Mouse (Mus musculus) limb, embryonic 10.5 days (tissue): Measurements from ENCODE around the gene Abcb4. TPM values are rescaled to one million over a fixed set of nuclear protein-coding genes. Genes with fewer than 3 reads are reported as not detected.

Source experiments
- DNase-seq: peaks from one replicate; pipeline ENCODE4 v3.0.0-alpha.2; 2017; ENCODE audit warnings: low spot score
- H3K27ac ChIP-seq: fragments of 300-500 bp; sonication (generic); 2 replicates; pipeline ENCODE4 v1.5.1; 2016; ENCODE audit warnings: mild to moderate bottlenecking
- H3K27me3 ChIP-seq: fragments of 300-500 bp; sonication (generic); 2 replicates; pipeline ENCODE4 v1.6.1; 2016; ENCODE audit warnings: low read depth, mild to moderate bottlenecking; ENCODE audit not compliant: poor library complexity, severe bottlenecking
- H3K36me3 ChIP-seq: fragments of 300-500 bp; sonication (generic); 2 replicates; pipeline ENCODE4 v1.6.1; 2016; ENCODE audit warnings: mild to moderate bottlenecking, moderate library complexity
- H3K4me1 ChIP-seq: fragments of 300-500 bp; sonication (generic); 2 replicates; pipeline ENCODE4 v1.6.1; 2016
- H3K4me3 ChIP-seq: fragments of 300-500 bp; sonication (generic); 2 replicates; pipeline ENCODE4 v1.5.1; 2016; ENCODE audit warnings: mild to moderate bottlenecking, moderate library complexity
- H3K9me3 ChIP-seq: fragments of 300-500 bp; sonication (generic); replicated peaks from 2 replicates; pipeline ENCODE4 v1.6.1; 2016; ENCODE audit warnings: mild to moderate bottlenecking
- WGBS: fragments of 180-500 bp; shearing (Covaris S2); methylation state at CpG from one replicate; pipeline ENCODE4 v1.1.7; 2016; 5-methylcytosine and 5-hydroxymethylcytosine counted together
- polyA plus RNA-seq: library from polyadenylated mRNA; unstranded; fragments of >200 nt; fragmentation: Nextera tagmentation; extraction: Ambion mirVana; gene quantifications from 2 replicates; pipeline ENCODE4 v1.2.1, GENCODE M21; 2016

Gene Abcb4
- polyA plus RNA-seq, 1 experiment from 2014 or later = 0.19 TPM

- no peak overlapping the region for H3K4me3 ChIP-seq
- WGBS = 87% methylated on average over 2 of the region's 2 CpGs
- no peaks in the 10 kb centered on the region for H3K4me1 ChIP-seq
- no peaks in the 10 kb centered on the region for H3K27me3 ChIP-seq
- no peaks in the 10 kb centered on the region for H3K9me3 ChIP-seq
- DNase-seq = no peak
- H3K36me3 ChIP-seq = no peaks in the 10 kb centered on the region
- no peak overlapping the region for H3K27ac ChIP-seq
Measured at GRCm38 (mm10) chr5:8885837-8886236, 7.7 kb upstream of the Abcb4 start.

DNA sequence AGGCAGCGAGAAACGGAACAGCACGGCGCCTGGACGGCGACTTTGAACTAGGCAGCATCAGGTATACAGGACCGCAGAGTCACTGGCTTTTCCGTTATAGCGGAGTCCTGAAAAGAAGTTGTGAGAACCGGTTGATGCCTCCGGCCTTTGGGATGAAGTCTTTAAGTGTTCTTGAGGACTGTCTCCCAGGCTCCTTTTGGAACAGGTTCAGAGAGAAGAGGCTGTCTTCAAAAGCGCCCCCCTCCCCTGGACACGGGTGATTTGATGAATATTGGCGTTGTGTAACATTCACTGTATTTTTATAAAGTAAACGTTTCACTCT, 548 bp downstream of the Abcb4 start:
- Histone ChIP-seq H3K27ac (0 out of 2 replicates have a peak overlapping the region, but pooled peaks have one; percentile 67), H3K9me3 (no peaks in the 10 kb centered on the region), H3K27me3 (peaks cover 44% of the 10 kb centered on the region), H3K36me3 (no peaks in the 10 kb centered on the region), H3K4me1 (peaks cover 12% of the 10 kb centered on the region), H3K4me3 (peak overlapping the region; percentile 73)
- DNase-seq = no peak
- 11% methylated on average over 15 of the region's 15 CpGs for WGBS

DNA sequence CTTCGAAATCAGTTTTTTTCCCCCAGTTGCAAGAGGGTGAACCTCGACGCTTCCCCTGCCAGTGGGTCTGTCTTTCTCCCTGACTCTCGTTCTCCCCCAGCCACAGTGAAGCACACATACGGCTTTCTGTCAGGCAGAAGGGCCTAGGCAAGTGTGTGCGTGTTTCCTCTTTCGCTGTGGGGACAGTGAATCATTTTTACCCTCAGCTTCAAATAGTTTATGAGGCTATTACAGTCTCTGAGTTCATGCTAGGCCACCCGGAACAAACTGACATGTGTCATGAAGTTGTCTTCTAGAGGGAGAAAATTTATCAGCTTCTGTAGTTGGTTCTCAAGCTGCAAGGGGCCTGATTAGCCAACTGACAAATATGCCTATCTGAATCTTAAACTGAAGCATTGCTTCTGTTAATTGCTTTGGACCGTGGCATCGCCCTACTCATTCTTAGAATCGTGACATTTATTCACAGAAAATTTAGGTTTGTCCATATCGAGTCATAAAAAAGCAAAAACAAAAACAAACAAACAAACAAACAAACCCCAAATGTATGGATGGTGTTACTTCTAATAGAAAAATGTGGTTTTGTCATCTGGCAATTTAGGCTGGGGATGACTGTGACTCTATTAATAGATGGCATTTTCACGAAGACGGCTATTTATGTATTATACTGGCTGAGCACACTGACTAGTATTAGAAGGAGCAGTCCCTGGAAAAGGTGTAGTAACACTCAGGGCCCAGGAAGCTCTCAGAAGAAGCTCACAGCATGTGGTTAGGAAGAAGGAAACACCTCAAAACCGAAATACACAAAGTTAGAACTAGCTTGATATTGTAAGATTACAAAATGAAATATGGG, 1.3 kb downstream of the Abcb4 start:
- Histone ChIP-seq H3K27ac (no peak overlapping the region), H3K36me3 (no peaks in the 10 kb centered on the region), H3K27me3 (peaks cover 44% of the 10 kb centered on the region), H3K9me3 (no peaks in the 10 kb centered on the region), H3K4me3 (no peak overlapping the region), H3K4me1 (peaks cover 12% of the 10 kb centered on the region)
- 72% methylated on average over 15 of the region's 15 CpGs for WGBS
- no peak for DNase-seq

- H3K36me3 ChIP-seq = no peaks in the 10 kb centered on the region
- WGBS = 91% methylated on average over 1 of the region's 1 CpGs
- no peaks in the 10 kb centered on the region for H3K9me3 ChIP-seq
- H3K4me3 ChIP-seq = no peak overlapping the region
- DNase-seq = no peak
- no peak overlapping the region for H3K27ac ChIP-seq
- H3K27me3 ChIP-seq = peaks cover 44% of the 10 kb centered on the region
- H3K4me1 ChIP-seq = peaks cover 12% of the 10 kb centered on the region
Measured at GRCm38 (mm10) chr5:8896198-8896597, 2.7 kb downstream of the Abcb4 start.

DNA sequence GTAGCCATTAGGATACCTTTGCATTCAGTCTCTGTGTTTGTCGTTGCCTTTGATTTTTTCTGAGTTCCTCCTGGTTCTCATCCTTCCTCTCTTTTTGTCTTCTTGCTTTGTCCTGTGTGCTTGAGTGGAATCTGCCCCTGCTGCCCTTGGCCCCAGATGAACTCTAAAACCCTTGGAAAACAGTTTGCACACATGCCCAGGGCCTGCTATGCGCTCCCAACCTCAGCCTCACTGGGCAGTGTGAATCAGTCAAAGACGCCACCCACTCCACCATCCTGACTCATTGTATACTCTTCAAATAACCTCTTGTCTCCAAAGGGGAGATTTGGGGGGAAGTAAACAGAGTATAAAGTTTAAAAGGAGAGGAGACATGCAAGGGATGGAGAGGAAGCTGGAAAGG, 4.7 kb downstream of the Abcb4 start:
- 77% methylated on average over 3 of the region's 3 CpGs for WGBS
- H3K4me3 ChIP-seq = no peak overlapping the region
- DNase-seq = no peak
- H3K27me3 ChIP-seq = peaks cover 26% of the 10 kb centered on the region
- H3K36me3 ChIP-seq = no peaks in the 10 kb centered on the region
- peaks cover 9% of the 10 kb centered on the region for H3K4me1 ChIP-seq
- no peaks in the 10 kb centered on the region for H3K9me3 ChIP-seq
- H3K27ac ChIP-seq = no peak overlapping the region

- no peaks in the 10 kb centered on the region for H3K36me3 ChIP-seq
- H3K9me3 ChIP-seq = no peaks in the 10 kb centered on the region
- no peaks in the 10 kb centered on the region for H3K27me3 ChIP-seq
- no peak overlapping the region for H3K27ac ChIP-seq
- 87% methylated on average over 1 of the region's 1 CpGs for WGBS
- DNase-seq = no peak
- H3K4me3 ChIP-seq = no peak overlapping the region
- H3K4me1 ChIP-seq = no peaks in the 10 kb centered on the region
Measured at GRCm38 (mm10) chr5:8901001-8901400, 7.5 kb downstream of the Abcb4 start.

DNA sequence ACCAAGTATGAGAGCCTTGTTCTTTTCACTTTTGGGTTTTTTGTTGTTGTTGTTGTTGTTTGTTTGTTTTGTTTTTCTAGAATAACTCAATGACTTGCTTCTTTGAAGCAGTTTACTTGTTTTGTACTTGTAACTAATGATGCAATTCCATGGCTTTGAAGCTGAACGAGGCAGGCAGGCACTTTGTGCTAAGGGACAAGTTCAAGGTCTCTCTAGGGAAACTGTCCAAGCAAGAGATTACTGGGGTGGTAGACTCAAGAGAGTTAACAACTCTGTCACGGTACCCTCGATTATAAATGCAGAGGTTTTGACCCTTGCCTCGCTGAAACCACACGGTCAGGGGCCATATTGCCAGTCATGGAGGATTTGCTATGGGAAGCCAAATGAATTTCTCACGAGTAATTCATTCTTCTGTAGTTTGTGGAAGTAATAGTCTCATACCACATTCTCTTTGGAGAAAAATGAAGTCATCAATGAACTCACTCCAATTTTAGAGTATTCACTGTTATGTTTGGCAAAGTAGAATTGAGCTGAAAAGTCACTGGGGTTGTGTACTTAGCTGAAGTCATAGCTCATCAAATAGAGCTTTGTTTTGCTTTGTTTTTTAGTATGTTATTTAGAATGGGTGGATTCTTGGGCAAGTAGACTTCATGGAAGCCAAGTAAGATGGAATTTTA, 8.8 kb downstream of the Abcb4 start:
- H3K36me3 ChIP-seq = no peaks in the 10 kb centered on the region
- no peak overlapping the region for H3K27ac ChIP-seq
- no peak overlapping the region for H3K4me3 ChIP-seq
- H3K4me1 ChIP-seq = no peaks in the 10 kb centered on the region
- no peaks in the 10 kb centered on the region for H3K9me3 ChIP-seq
- no peaks in the 10 kb centered on the region for H3K27me3 ChIP-seq
- DNase-seq = no peak
- 82% methylated on average over 6 of the region's 6 CpGs for WGBS

DNA sequence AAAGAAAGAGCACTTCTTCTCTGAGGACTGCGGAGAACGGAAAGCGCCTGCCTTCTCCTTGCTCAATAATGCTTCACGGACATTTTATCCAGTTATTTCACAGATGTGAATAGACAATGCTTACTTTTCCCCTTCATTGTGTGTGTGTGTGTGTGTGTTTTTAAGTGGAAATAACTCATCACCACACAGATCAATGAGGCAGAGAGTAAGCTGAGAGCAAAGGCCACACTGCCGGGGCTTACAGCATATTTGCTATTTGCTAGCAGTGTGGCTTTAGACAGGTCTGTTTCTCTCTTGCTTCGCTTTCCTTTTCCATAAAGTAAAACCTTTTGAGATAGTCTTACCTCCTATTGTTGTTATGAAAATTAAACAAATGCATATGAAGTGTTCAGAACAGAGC, 11.0 kb downstream of the Abcb4 start:
- no peaks in the 10 kb centered on the region for H3K36me3 ChIP-seq
- 91% methylated on average over 6 of the region's 6 CpGs for WGBS

DNA sequence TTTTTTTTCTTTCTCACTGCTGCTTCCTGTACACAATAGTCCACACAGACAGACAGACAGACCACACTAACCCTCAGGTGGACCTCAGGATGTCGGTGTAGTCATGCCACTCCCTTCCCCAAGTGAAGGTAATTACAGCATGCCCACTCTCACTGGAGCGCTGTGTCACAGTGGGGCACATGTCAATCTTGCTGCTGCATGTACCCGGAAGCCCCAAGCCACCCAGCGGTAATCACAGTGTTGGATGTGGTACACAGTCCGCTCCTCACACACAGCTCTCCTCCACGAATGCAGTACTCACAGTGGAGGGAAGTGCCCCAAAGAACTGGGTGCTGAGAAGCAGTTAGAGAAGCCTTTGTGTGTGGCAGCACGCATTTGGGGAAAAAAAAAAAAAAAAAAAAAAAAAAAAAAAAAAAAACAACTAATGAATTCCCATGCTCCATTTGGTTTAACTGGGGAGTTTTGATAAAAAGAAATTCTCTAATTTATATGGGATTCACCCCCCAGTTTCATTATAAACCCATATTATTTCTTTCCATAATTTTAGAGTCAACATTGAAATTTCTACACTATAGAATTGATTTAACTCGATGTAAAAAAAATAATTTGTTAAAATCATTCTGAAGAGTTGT, 18.2 kb downstream of the Abcb4 start:
- no peak for DNase-seq
- Histone ChIP-seq H3K9me3 (no peaks in the 10 kb centered on the region), H3K27me3 (no peaks in the 10 kb centered on the region), H3K4me1 (no peaks in the 10 kb centered on the region), H3K36me3 (no peaks in the 10 kb centered on the region), H3K4me3 (no peak overlapping the region), H3K27ac (no peak overlapping the region)
- 89% methylated on average over 8 of the region's 8 CpGs for WGBS

More for the DNA sequence above, 11.0 kb downstream of the Abcb4 start:
- DNase-seq = no peak
- H3K27ac ChIP-seq = no peak overlapping the region
- no peaks in the 10 kb centered on the region for H3K4me1 ChIP-seq
- H3K9me3 ChIP-seq = no peaks in the 10 kb centered on the region
- H3K27me3 ChIP-seq = no peaks in the 10 kb centered on the region
- H3K4me3 ChIP-seq = no peak overlapping the region

- Histone ChIP-seq H3K36me3 (no peaks in the 10 kb centered on the region), H3K4me3 (no peak overlapping the region), H3K27ac (no peak overlapping the region), H3K27me3 (no peaks in the 10 kb centered on the region), H3K9me3 (no peaks in the 10 kb centered on the region), H3K4me1 (no peaks in the 10 kb centered on the region)
- WGBS = 92% methylated on average over 2 of the region's 2 CpGs
- no peak for DNase-seq
Measured at GRCm38 (mm10) chr5:8916400-8916799, 22.9 kb downstream of the Abcb4 start.

DNA sequence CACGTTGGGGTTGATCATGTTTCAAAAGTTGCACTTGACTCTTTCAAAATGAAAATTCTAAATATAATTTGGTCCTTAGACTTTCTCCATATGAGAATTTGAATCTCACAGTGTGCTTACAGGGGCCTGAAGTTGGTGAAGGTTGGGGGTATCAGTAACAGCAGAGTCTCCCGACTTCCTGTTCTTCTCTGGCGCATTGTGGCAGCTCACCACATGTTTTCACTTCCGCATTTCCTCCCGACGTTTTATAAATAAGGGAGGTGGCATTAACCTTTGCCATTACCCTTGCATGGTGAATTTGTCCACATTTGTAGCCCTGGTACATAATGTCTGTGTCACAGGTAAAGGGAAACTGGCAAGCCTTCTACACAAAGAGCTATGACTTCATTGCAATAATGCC, 23.6 kb downstream of the Abcb4 start:
- H3K27ac ChIP-seq = no peak overlapping the region
- no peak for DNase-seq
- no peaks in the 10 kb centered on the region for H3K4me1 ChIP-seq
- no peaks in the 10 kb centered on the region for H3K9me3 ChIP-seq
- no peaks in the 10 kb centered on the region for H3K27me3 ChIP-seq
- no peak overlapping the region for H3K4me3 ChIP-seq
- H3K36me3 ChIP-seq = no peaks in the 10 kb centered on the region
- 62% methylated on average over 6 of the region's 6 CpGs for WGBS

DNA sequence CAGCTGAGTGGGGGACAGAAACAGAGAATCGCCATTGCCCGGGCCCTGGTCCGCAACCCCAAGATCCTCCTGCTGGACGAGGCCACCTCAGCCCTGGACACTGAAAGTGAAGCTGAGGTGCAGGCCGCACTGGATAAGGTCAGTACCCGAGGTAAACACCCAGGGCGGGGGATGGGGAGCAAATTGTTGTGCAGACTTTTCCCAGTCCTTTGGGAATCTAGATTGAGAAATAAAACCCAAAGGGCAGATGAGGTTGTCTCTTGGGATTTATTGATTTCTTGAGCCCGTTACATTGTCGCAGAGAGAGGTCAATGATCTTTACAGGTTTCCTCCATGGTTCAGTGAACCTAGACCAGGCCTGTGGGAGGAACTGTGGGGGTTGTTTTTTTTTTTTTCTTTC, 34.9 kb downstream of the Abcb4 start:
- no peaks in the 10 kb centered on the region for H3K27me3 ChIP-seq
- DNase-seq = no peak
- no peak overlapping the region for H3K4me3 ChIP-seq
- no peaks in the 10 kb centered on the region for H3K4me1 ChIP-seq
- no peak overlapping the region for H3K27ac ChIP-seq
- H3K9me3 ChIP-seq = no peaks in the 10 kb centered on the region
- 88% methylated on average over 9 of the region's 9 CpGs for WGBS
- no peaks in the 10 kb centered on the region for H3K36me3 ChIP-seq

GRCm38 (mm10) chr5:8937965-8938364, 44.4 kb downstream of the Abcb4 start:
- Histone ChIP-seq H3K27ac (no peak overlapping the region), H3K4me3 (no peak overlapping the region), H3K9me3 (no peaks in the 10 kb centered on the region), H3K36me3 (no peaks in the 10 kb centered on the region), H3K4me1 (no peaks in the 10 kb centered on the region), H3K27me3 (no peaks in the 10 kb centered on the region)
- 90% methylated on average over 7 of the region's 7 CpGs for WGBS
- no peak for DNase-seq
